Mouse (Mus musculus): ENCODE results near the gene Galnt7. TPM values are rescaled to one million over a fixed set of nuclear protein-coding genes. Genes with fewer than 3 reads are reported as not detected.

Gene Galnt7
- polyA plus RNA-seq, 1 experiment from 2014 or later: 11.7 TPM

GRCm38 (mm10) chr8:57486491-57487440 is 166.1 kb downstream of the Galnt7 start:
- under 1% methylated on average over 54 of the region's 54 CpGs for WGBS
- H3K9me3 ChIP-seq (replicated peaks): no peaks in the 10 kb centered on the region

GRCm38 (mm10) chr8:57480606-57481005 is 172.2 kb downstream of the Galnt7 start:
- no peaks in the 10 kb centered on the region for H3K9me3 ChIP-seq (replicated peaks)
- peaks cover 5% of the 10 kb centered on the region for H3K4me1 ChIP-seq
- no peak overlapping the region for H3K4me3 ChIP-seq (replicated peaks)
- H3K27ac ChIP-seq (replicated peaks): no peak overlapping the region
- no peaks in the 10 kb centered on the region for H3K27me3 ChIP-seq (replicated peaks)
- no peak overlapping the region for H3K9ac ChIP-seq (replicated peaks)
- ATAC-seq (ENCODE audit: low FRiP score): no peak
- H3K4me2 ChIP-seq: no peak overlapping the region
- 83% methylated on average over 4 of the region's 4 CpGs for WGBS
- H3K36me3 ChIP-seq: peaks cover 15% of the 10 kb centered on the region

More at GRCm38 (mm10) chr8:57486491-57487440, 166.1 kb downstream of the Galnt7 start:
- Histone ChIP-seq H3K4me3 (replicated peaks) (peak overlapping the region; percentile 93), H3K9ac (replicated peaks) (peak overlapping the region; percentile 83), H3K36me3 (peaks cover 9% of the 10 kb centered on the region), H3K27ac (replicated peaks) (peak overlapping the region; percentile 95), H3K4me1 (peaks cover 12% of the 10 kb centered on the region), H3K27me3 (replicated peaks) (no peaks in the 10 kb centered on the region), H3K4me2 (peak overlapping the region; percentile 87)
- peak; percentile 74 for ATAC-seq (ENCODE audit: low FRiP score)

DNA sequence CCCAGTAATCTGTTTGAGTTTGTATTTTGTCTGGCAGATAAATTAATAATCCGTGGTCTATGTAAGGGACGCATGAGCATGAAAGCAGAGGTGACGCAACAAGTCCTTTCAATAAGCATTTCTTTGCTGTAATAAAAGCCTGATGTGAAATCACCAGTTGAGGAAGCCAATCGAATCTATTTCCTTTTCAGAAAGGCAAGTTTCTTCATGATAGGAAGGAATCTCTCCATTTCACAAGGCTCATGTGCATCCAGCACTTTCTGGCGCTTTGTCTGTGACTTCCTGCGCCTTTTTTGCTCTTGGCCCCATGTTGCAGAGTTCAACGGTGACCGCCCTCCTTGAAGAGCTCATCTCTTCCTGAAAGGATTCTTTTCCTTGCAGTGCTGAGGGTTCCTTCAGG is 173.1 kb downstream of the Galnt7 start:
- ATAC-seq (ENCODE audit: low FRiP score): no peak
- Histone ChIP-seq H3K27me3 (replicated peaks) (no peaks in the 10 kb centered on the region), H3K9me3 (replicated peaks) (no peaks in the 10 kb centered on the region), H3K36me3 (peaks cover 15% of the 10 kb centered on the region), H3K27ac (replicated peaks) (no peak overlapping the region), H3K4me3 (replicated peaks) (no peak overlapping the region), H3K4me1 (no peaks in the 10 kb centered on the region), H3K9ac (replicated peaks) (no peak overlapping the region), H3K4me2 (no peak overlapping the region)
- WGBS: 97% methylated on average over 8 of the region's 8 CpGs

GRCm38 (mm10) chr8:57478406-57478805 is 174.4 kb downstream of the Galnt7 start:
- Histone ChIP-seq H3K27ac (replicated peaks) (no peak overlapping the region), H3K36me3 (peaks cover 15% of the 10 kb centered on the region), H3K9ac (replicated peaks) (no peak overlapping the region), H3K4me2 (no peak overlapping the region), H3K4me3 (replicated peaks) (no peak overlapping the region), H3K4me1 (no peaks in the 10 kb centered on the region), H3K27me3 (replicated peaks) (no peaks in the 10 kb centered on the region), H3K9me3 (replicated peaks) (no peaks in the 10 kb centered on the region)
- 74% methylated on average over 3 of the region's 3 CpGs for WGBS
- ATAC-seq (ENCODE audit: low FRiP score): no peak

Other genes starting within 250 kb of the Galnt7 start
- 12.5 and 13.0 TPM in 2 replicates for gene Scrg1, start 197.1 kb downstream of the Galnt7 start, polyA plus RNA-seq (2015; fragmentation: Nextera tagmentation; extraction: Ambion mirVana)
- 25.0 and 26.2 TPM in 2 replicates for gene Sap30, start 165.2 kb downstream of the Galnt7 start, polyA plus RNA-seq (2015; fragmentation: Nextera tagmentation; extraction: Ambion mirVana)
- gene Hmgb2, start 141.1 kb downstream of the Galnt7 start, polyA plus RNA-seq (2015; fragmentation: Nextera tagmentation; extraction: Ambion mirVana): 41.8 and 135 TPM in 2 replicates

Measured in neural tube, embryonic 15.5 days (tissue).